Mouse (Mus musculus) ovary, adult 10 weeks (tissue): ENCODE data around the gene Trim71. TPM values are rescaled to one million over a fixed set of nuclear protein-coding genes. Genes with fewer than 3 reads are reported as not detected.

Source experiments
- polyA plus RNA-seq: library from polyadenylated mRNA; stranded (reverse); fragments of 350-450 nt; fragmentation: Illumina TruSeq; extraction: RNeasy Lipid Tissue Mini Kit (QIAGEN cat#74804); gene quantifications from one replicate; pipeline ENCODE4 v1.2.3, GENCODE M21; 2014

The Trim71 gene
- 0.37 TPM for polyA plus RNA-seq

GRCm38 (mm10) chr9:114563761-114564606, at the start of gene Trim71:
Gene Trim71, minus strand, starts transcription at chr9:114564369.

GRCm38 (mm10) chr9:114515364-114515763, 48.8 kb downstream of the Trim71 start, which contains the start of gene C130032M10Rik:
Gene C130032M10Rik, plus strand, starts transcription at chr9:114515697.

DNA sequence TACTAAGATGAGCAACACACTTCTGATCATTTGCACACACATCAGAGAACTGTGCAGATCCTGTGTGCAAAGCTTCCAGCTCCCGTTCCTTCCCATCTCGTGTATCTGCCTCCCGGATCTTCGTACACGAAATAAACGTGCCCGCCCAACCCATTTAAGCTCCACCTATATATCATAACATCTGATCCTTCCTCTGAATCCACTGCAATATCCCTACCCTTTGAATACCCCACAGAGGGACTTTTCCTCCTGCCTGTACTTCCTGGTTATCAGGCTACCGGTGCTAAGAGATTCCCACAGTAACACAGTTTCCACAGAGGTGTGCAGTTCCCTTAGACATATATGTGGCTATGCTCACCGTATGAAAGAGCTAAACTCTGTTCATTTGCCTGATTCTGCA, 59.4 kb downstream of the Trim71 start, which contains the start of gene Ccr4:
TSS of gene Ccr4 (minus strand) at position 101 of the 400 bp plus-strand sequence.

Other genes with a start within 250 kb of the Trim71 start
- not detected for gene Bcl2a1c, start 234.2 kb downstream of the Trim71 start, polyA plus RNA-seq
- 74.4 TPM for gene Crtap, start 173.7 kb downstream of the Trim71 start, polyA plus RNA-seq
- gene Glb1, start 163.3 kb downstream of the Trim71 start, polyA plus RNA-seq: 13.7 TPM
- 1.2 TPM for gene Tmppe, start 163.3 kb downstream of the Trim71 start, polyA plus RNA-seq
- gene Ccr4, start 59.5 kb downstream of the Trim71 start, polyA plus RNA-seq: not detected
- gene C130032M10Rik, start 48.7 kb downstream of the Trim71 start, polyA plus RNA-seq: not detected
- 52.4 TPM for gene Cnot10, start 75.8 kb upstream of the Trim71 start, polyA plus RNA-seq
- gene Dync1li1, start 124.4 kb upstream of the Trim71 start, polyA plus RNA-seq: 48.8 TPM
- 78.2 TPM for gene Cmtm6, start 166.7 kb upstream of the Trim71 start, polyA plus RNA-seq
- 2.8 TPM for gene Cmtm7, start 217.5 kb upstream of the Trim71 start, polyA plus RNA-seq